Mouse (Mus musculus) activated CD4-positive, CD25-positive, alpha-beta regulatory T cell, adult 9 weeks (primary cell): ENCODE measurements around the gene Olfr1335. TPM values are rescaled to one million over a fixed set of nuclear protein-coding genes. Genes with fewer than 3 reads are reported as not detected.

Source experiments
- polyA plus RNA-seq: library from polyadenylated mRNA; unstranded; fragments of 100-300 nt; shearing (Covaris generic); gene quantifications from one replicate; pipeline ENCODE4 v1.2.1, GENCODE M21; 2017

The Olfr1335 gene
- not detected for polyA plus RNA-seq

DNA sequence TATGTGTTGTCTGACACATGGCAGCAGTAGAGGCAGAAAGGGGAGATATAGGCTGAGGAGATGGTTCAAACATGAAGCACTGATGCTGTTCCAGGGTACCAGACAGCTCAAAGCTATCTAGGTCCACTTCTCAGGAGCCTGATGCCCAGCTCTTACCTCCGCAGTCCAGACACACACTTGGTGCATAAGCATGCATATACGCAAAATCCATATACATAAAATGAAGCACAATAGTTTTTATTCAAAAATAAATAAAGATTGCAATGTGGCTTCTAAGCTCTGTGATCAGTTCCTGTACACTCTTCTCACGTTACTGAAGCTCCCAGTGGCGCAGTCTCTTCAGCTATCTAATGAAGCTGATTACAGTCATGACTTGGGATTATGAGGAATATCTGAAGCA, at the start of gene Olfr1335:
Olfr1335 (minus strand) TSS at position 101 of the 400 bp plus-strand sequence.

DNA sequence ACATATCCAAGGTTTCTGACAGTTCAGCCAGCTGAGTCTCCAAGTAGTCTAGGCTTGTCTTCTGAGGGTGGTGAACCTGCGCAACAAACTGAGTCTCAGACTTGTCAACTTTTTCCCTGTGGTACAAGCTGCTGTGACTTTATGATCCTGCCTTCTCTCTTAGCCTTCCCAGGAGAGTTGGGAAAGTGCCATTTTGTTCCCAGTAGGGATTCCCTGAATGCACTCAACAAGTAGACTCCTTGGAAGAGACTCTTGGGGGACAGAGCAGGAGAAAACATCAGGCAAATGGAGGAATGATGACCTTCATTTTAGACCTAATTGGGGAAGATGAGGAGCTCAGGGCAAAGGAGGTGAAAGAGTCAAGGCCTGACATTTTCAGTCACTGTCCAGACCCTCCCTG, 26.4 kb upstream of the Olfr1335 start, which contains the start of gene Olfr1333:
Olfr1333 (minus strand) TSS at position 101 of the 400 bp plus-strand sequence.

DNA sequence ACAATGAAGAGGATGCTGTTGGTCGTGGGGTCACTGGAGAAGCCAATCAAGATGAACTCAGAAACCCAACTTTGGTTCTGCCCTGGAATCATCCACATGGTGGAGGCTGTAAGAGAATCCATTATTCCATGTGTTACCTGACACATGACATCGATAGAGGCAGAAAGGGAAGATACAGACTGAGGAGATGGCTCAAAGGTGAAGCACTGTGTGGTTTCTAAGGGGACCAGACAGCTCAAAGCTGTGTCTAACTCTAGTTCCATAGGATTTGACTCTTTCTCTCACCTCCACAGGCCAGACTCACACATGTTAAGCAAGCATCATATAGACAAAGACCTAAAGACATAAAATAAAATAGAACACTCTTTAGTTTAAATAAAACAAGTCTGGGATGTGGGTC, 27.3 kb downstream of the Olfr1335 start, which contains the start of gene Olfr1337:
Olfr1337 (minus strand) TSS at position 101 of the 400 bp plus-strand sequence.

Other genes with a start within 250 kb of the Olfr1335 start
- gene Cfap57, start 189.2 kb downstream of the Olfr1335 start, polyA plus RNA-seq: not detected
- 172 TPM for gene Ebna1bp2, start 189.1 kb downstream of the Olfr1335 start, polyA plus RNA-seq
- not detected for gene Olfr62, start 151.0 kb downstream of the Olfr1335 start, polyA plus RNA-seq
- gene Olfr1342, start 117.2 kb downstream of the Olfr1335 start, polyA plus RNA-seq: not detected
- gene Olfr1341, start 106.4 kb downstream of the Olfr1335 start, polyA plus RNA-seq: not detected
- not detected for gene Olfr1340, start 89.8 kb downstream of the Olfr1335 start, polyA plus RNA-seq
- not detected for gene Olfr1339, start 77.8 kb downstream of the Olfr1335 start, polyA plus RNA-seq
- gene Olfr1338, start 51.2 kb downstream of the Olfr1335 start, polyA plus RNA-seq: not detected
- gene Olfr1337, start 27.4 kb downstream of the Olfr1335 start, polyA plus RNA-seq: not detected
- gene Olfr1333, start 26.3 kb upstream of the Olfr1335 start, polyA plus RNA-seq: not detected
- gene Olfr1331, start 54.7 kb upstream of the Olfr1335 start, polyA plus RNA-seq: 0.09 TPM
- not detected for gene Olfr1330, start 78.7 kb upstream of the Olfr1335 start, polyA plus RNA-seq
- not detected for gene Olfr1329, start 107.5 kb upstream of the Olfr1335 start, polyA plus RNA-seq
- gene Olfr1328, start 128.7 kb upstream of the Olfr1335 start, polyA plus RNA-seq: not detected
- gene Lao1, start 151.6 kb upstream of the Olfr1335 start, polyA plus RNA-seq: not detected